Mouse (Mus musculus) C2C12 (cell line): ENCODE data around the gene Dnajb6. TPM values are rescaled to one million over a fixed set of nuclear protein-coding genes. Genes with fewer than 3 reads are reported as not detected.

Experiments used
- H3K27me3 ChIP-seq: one replicate; pipeline ENCODE4 v1.6.1; 2011; ENCODE audit not compliant: control insufficient read depth, insufficient read depth, insufficient read length
- H3K36me3 ChIP-seq: one replicate; pipeline ENCODE4 v1.6.1; 2011; ENCODE audit not compliant: control insufficient read depth, insufficient read depth
- H3K4me3 ChIP-seq: one replicate; pipeline ENCODE4 v1.5.1; 2011; ENCODE audit warnings: mild to moderate bottlenecking, control low read depth; ENCODE audit not compliant: poor library complexity, insufficient read depth, severe bottlenecking
- H3K79me2 ChIP-seq: one replicate; pipeline ENCODE4 v1.6.1; 2011; ENCODE audit not compliant: control insufficient read depth, insufficient read depth
- H3K79me3 ChIP-seq: one replicate; pipeline ENCODE4 v1.6.1; 2011; ENCODE audit warnings: low read depth, control low read depth
- H3ac ChIP-seq: one replicate; pipeline ENCODE3; 2011; ENCODE audit warnings: low read depth; ENCODE audit not compliant: control insufficient read depth, insufficient read length
- CEBPB ChIP-seq: IDR thresholded peaks from one replicate; pipeline ENCODE4 v1.6.1; 2011; ENCODE audit warnings: low read depth, mild to moderate bottlenecking, control low read depth, moderate library complexity
- CTCF ChIP-seq: IDR thresholded peaks from one replicate; pipeline ENCODE4 v1.5.1; 2011; ENCODE audit not compliant: control insufficient read depth, insufficient read depth, insufficient read length
- FOSL1 ChIP-seq: IDR thresholded peaks from one replicate; pipeline ENCODE4 v1.8.0; 2011; ENCODE audit warnings: mild to moderate bottlenecking, low read length; ENCODE audit not compliant: poor library complexity, insufficient read depth, severe bottlenecking
- MAX ChIP-seq: IDR thresholded peaks from one replicate; pipeline ENCODE4 v1.6.1; 2011; ENCODE audit warnings: mild to moderate bottlenecking, control low read depth
- MYOD1 ChIP-seq: IDR thresholded peaks from one replicate; pipeline ENCODE4 v1.6.1; 2011; ENCODE audit warnings: low read depth; ENCODE audit not compliant: control insufficient read depth, insufficient read length
- MYOG ChIP-seq: IDR thresholded peaks from one replicate; pipeline ENCODE4 v1.6.1; 2011; ENCODE audit not compliant: control insufficient read depth, insufficient read length; ENCODE audit errors: extremely low read depth
- USF1 ChIP-seq: IDR thresholded peaks from one replicate; pipeline ENCODE4 v1.6.1; 2011; ENCODE audit warnings: low read depth, mild to moderate bottlenecking, control low read depth, moderate library complexity
- polyA plus RNA-seq: library from polyadenylated mRNA; unstranded; fragments of >200 nt; fragmentation: generic; extraction: Trizol; gene quantifications from one replicate; pipeline ENCODE4 v1.2.1, GENCODE M21; 2012; ENCODE audit warnings: missing spikeins

Gene Dnajb6
- polyA plus RNA-seq, 1 experiment = 79.7 TPM

GRCm38 (mm10) chr5:29734831-29735510 is 517 bp upstream of the Dnajb6 start:
- H3K27me3 ChIP-seq = no peaks in the 10 kb centered on the region
- peak overlapping the region; percentile 58 for H3ac ChIP-seq
- TF ChIP-seq CTCF (no peak), MYOD1 (no peak), MYOG (no peak)
- peak overlapping the region; percentile 86 for H3K4me3 ChIP-seq
- H3K36me3 ChIP-seq = no peaks in the 10 kb centered on the region
- H3K79me3 ChIP-seq = peaks cover 39% of the 10 kb centered on the region
- peaks cover 42% of the 10 kb centered on the region for H3K79me2 ChIP-seq

GRCm38 (mm10) chr5:29736073-29736900 is 799 bp downstream of the Dnajb6 start:
- TF ChIP-seq MAX (no peak), MYOD1 (no peak), MYOG (no peak), USF1 (no peak), CTCF (no peak)
- H3K27me3 ChIP-seq = no peaks in the 10 kb centered on the region
- H3K79me3 ChIP-seq = peaks cover 52% of the 10 kb centered on the region
- peak overlapping the region; percentile 96 for H3ac ChIP-seq
- H3K4me3 ChIP-seq = peak overlapping the region; percentile 86
- H3K36me3 ChIP-seq = no peaks in the 10 kb centered on the region
- H3K79me2 ChIP-seq = peaks cover 55% of the 10 kb centered on the region

- H3K79me2 ChIP-seq = peaks cover 62% of the 10 kb centered on the region
- TF ChIP-seq CEBPB = no peak
- no peak for TF ChIP-seq MAX
- TF ChIP-seq USF1 = no peak
- TF ChIP-seq MYOG = no peak
- TF ChIP-seq FOSL1 = no peak
- no peak for TF ChIP-seq MYOD1
- TF ChIP-seq CTCF = no peak
- H3K36me3 ChIP-seq = no peaks in the 10 kb centered on the region
- H3K27me3 ChIP-seq = no peaks in the 10 kb centered on the region
- H3ac ChIP-seq = peak overlapping the region; percentile 18
- peaks cover 59% of the 10 kb centered on the region for H3K79me3 ChIP-seq
- peak overlapping the region; percentile 86 for H3K4me3 ChIP-seq
These were observed 1.5 kb downstream of the Dnajb6 start for GRCm38 (mm10) chr5:29736942-29737341.

- no peaks in the 10 kb centered on the region for H3K27me3 ChIP-seq
- TF ChIP-seq MAX (no peak), FOSL1 (no peak), CEBPB (no peak), USF1 (no peak), MYOG (no peak), MYOD1 (no peak), CTCF (no peak)
- H3K36me3 ChIP-seq = no peaks in the 10 kb centered on the region
- no peak overlapping the region for H3K4me3 ChIP-seq
- peaks cover 64% of the 10 kb centered on the region for H3K79me3 ChIP-seq
- H3ac ChIP-seq = no peak overlapping the region
- peaks cover 67% of the 10 kb centered on the region for H3K79me2 ChIP-seq
These were observed 2.0 kb downstream of the Dnajb6 start for GRCm38 (mm10) chr5:29737471-29737870.

- Histone ChIP-seq H3K79me2 (peaks cover 73% of the 10 kb centered on the region), H3K4me3 (no peak overlapping the region), H3ac (no peak overlapping the region), H3K36me3 (no peaks in the 10 kb centered on the region), H3K27me3 (no peaks in the 10 kb centered on the region), H3K79me3 (peaks cover 70% of the 10 kb centered on the region)
- TF ChIP-seq FOSL1 (no peak), MYOG (no peak), CTCF (no peak), USF1 (no peak), MAX (no peak), MYOD1 (no peak), CEBPB (no peak)
These were observed 2.6 kb downstream of the Dnajb6 start for GRCm38 (mm10) chr5:29738076-29738475.
